Mouse (Mus musculus) liver, postnatal 0 days (tissue): ENCODE measurements around the gene Wdr76. TPM values are rescaled to one million over a fixed set of nuclear protein-coding genes. Genes with fewer than 3 reads are reported as not detected.
"Not testable (repeated sequence)": the region's sequence is repeated elsewhere in the genome, so short reads cannot be mapped to it uniquely, and the experiment has no call there.

Source experiments
- ATAC-seq: fragments of 200-750 bp; cut with Nextera tagmentation; 2 replicates; pipeline ENCODE4 v1.8.0; 2017; ENCODE audit warnings: mild to moderate bottlenecking, moderate library complexity
- DNase-seq: peaks from one replicate; pipeline ENCODE4 v3.0.0-alpha.2; 2016
- H3K27ac ChIP-seq: fragments of 300-500 bp; sonication (generic); 2 replicates; pipeline ENCODE4 v1.5.1; 2014; ENCODE audit warnings: antibody characterized with exemption, moderate library complexity, mild to moderate bottlenecking, low read depth
- H3K27me3 ChIP-seq: fragments of 300-500 bp; sonication (generic); 2 replicates; pipeline ENCODE4 v1.6.1; 2014; ENCODE audit warnings: low read length, control low read depth, mixed read lengths; ENCODE audit not compliant: insufficient read depth
- H3K36me3 ChIP-seq: fragments of 300-500 bp; sonication (generic); replicated peaks from 2 replicates; pipeline ENCODE4 v1.6.1; 2014; ENCODE audit warnings: mild to moderate bottlenecking, control low read depth, low read length, moderate library complexity, mixed read lengths; ENCODE audit not compliant: insufficient read depth
- H3K4me1 ChIP-seq: fragments of 300-500 bp; sonication (generic); 2 replicates; pipeline ENCODE4 v1.6.1; 2014; ENCODE audit warnings: antibody characterized with exemption, mild to moderate bottlenecking, control low read depth; ENCODE audit not compliant: insufficient read depth
- H3K4me2 ChIP-seq: fragments of 300-500 bp; sonication (generic); 2 replicates; pipeline ENCODE4 v1.6.1; 2014; ENCODE audit warnings: low read depth, mild to moderate bottlenecking, low read length, moderate library complexity, mixed read lengths
- H3K4me3 ChIP-seq: fragments of 300-500 bp; sonication (generic); 2 replicates; pipeline ENCODE4 v1.5.1; 2014; ENCODE audit warnings: low read depth, low read length
- H3K9ac ChIP-seq: fragments of 300-500 bp; sonication (generic); replicated peaks from 2 replicates; pipeline ENCODE4 v1.6.1; 2014; ENCODE audit warnings: mild to moderate bottlenecking, moderate library complexity
- H3K9me3 ChIP-seq: fragments of 300-500 bp; sonication (generic); 2 replicates; pipeline ENCODE4 v1.6.1; 2016; ENCODE audit warnings: mild to moderate bottlenecking, control low read depth, low read length, mixed read lengths
- CTCF ChIP-seq: sonication (generic); IDR thresholded peaks from 2 replicates; pipeline ENCODE4 v1.5.1; 2016; ENCODE audit warnings: antibody characterized with exemption, low read depth
- EP300 ChIP-seq: IDR thresholded peaks from 2 replicates; pipeline ENCODE4 v1.6.1; 2016; ENCODE audit warnings: antibody characterized with exemption, low read depth, mild to moderate bottlenecking
- WGBS: fragments of 180-500 bp; shearing (Covaris S2); extraction: QIAGEN DNeasy Blood & Tissue Kit; methylation state at CpG from one replicate; pipeline ENCODE4 v1.1.7; 2014; ENCODE audit not compliant: insufficient replicate concordance; 5-methylcytosine and 5-hydroxymethylcytosine counted together
- polyA plus RNA-seq: library from polyadenylated mRNA; unstranded; fragments of >200 nt; fragmentation: Nextera tagmentation; extraction: Ambion mirVana; gene quantifications from 2 replicates; pipeline ENCODE4 v1.2.1, GENCODE M21; 2015

Wdr76 gene
- polyA plus RNA-seq, 1 experiment from 2014 or later: 5.0 TPM

DNA sequence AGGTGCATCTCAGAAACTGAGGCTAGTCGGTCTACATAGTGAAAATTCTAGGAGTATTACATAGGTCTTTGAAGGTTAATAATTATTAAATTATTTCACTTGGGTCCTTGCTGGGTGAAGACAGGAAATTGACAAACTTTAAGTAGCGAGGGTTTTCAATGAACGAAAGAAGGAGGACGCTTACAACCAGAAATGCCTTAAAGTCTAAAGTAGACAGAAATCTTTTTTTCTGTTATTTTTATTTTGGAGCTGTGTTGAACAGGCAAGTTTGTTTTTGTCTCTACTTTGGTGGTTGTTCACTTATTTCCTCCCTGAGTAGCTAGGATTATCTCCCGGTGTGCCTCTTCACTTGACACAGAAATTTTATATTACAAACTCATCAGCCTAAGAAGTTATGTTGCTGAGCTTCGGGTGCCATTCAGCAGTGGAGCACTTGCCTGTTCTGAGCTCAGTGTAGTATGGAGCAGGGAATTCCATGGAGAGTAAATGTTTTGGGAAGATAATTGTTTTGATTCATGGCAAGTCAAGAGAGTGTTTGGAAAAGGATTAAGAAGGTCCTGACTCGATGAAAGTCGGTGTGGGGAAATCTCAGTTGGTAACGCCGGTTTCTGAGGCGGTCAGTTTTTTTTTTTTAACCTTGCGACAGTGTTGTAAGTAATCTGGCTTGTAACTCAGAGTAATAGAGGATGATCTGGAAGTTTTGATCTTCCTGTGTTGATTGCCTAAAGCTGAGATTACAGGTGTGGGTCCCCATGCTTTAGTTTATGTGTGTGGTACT, 839 bp downstream of the Wdr76 start:
- H3K9ac ChIP-seq: peak overlapping the region; percentile 53
- WGBS: 6% methylated on average over 12 of the region's 12 CpGs
- H3K4me3 ChIP-seq: peak overlapping the region; percentile 61
- H3K36me3 ChIP-seq: peaks cover 13% of the 10 kb centered on the region
- no peak for DNase-seq
- no peak for ATAC-seq
- H3K27ac ChIP-seq: peak overlapping the region; percentile 93; the same call in 1 of the 2 replicates
- TF ChIP-seq CTCF: no peak
- TF ChIP-seq EP300: no peak
- no peaks in the 10 kb centered on the region for H3K27me3 ChIP-seq
- peak overlapping the region; percentile 68 for H3K4me2 ChIP-seq
- H3K4me1 ChIP-seq: peaks cover 8% of the 10 kb centered on the region
- H3K9me3 ChIP-seq: no peaks in the 10 kb centered on the region

- WGBS: 70% methylated on average over 2 of the region's 2 CpGs
- H3K27ac ChIP-seq: no peak overlapping the region
- H3K36me3 ChIP-seq: peaks cover 13% of the 10 kb centered on the region
- H3K4me3 ChIP-seq: peak overlapping the region; percentile 61
- H3K4me2 ChIP-seq: peak overlapping the region; percentile 68
- DNase-seq (no peak), ATAC-seq (no peak)
- no peaks in the 10 kb centered on the region for H3K9me3 ChIP-seq
- TF ChIP-seq EP300 (no peak), CTCF (no peak)
- peak overlapping the region; percentile 53; the same call in 1 of the 2 replicates for H3K9ac ChIP-seq
- H3K4me1 ChIP-seq: peaks cover 8% of the 10 kb centered on the region
- H3K27me3 ChIP-seq: no peaks in the 10 kb centered on the region
Observed at GRCm38 (mm10) chr2:121507951-121508330, 1.4 kb downstream of the Wdr76 start.

DNA sequence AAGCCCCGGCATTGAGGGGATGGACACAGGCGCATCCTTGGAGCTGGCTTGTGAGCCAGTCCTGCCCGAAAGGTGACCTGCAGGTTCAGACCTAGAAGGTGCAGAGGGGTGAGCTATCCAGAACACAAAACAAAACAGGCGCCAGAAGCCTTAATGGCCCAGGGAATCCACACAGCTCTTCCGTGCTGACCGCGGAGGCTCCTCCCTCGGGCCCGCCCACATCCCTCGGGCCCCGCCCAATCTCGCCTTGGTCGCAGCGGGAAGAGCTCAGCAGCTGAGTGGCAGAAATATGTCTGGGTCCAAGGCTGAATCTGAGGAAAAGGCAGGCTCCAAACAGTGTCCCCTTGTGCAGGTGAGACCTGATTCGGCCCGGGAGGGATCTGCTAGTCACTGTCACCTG, 3.1 kb downstream of the Wdr76 start:
- Histone ChIP-seq H3K27me3 (no peaks in the 10 kb centered on the region), H3K36me3 (peaks cover 17% of the 10 kb centered on the region), H3K4me1 (peaks cover 8% of the 10 kb centered on the region), H3K4me3 (peak overlapping the region; percentile 42), H3K9ac (peak overlapping the region; percentile 49; the same call in 1 of the 2 replicates), H3K4me2 (peak overlapping the region; percentile 67), H3K9me3 (no peaks in the 10 kb centered on the region), H3K27ac (no peak overlapping the region)
- DNase-seq (peak; percentile 83), ATAC-seq (peak; percentile 47)
- WGBS: 36% methylated on average over 16 of the region's 16 CpGs
- TF ChIP-seq CTCF: no peak
- TF ChIP-seq EP300: no peak

DNA sequence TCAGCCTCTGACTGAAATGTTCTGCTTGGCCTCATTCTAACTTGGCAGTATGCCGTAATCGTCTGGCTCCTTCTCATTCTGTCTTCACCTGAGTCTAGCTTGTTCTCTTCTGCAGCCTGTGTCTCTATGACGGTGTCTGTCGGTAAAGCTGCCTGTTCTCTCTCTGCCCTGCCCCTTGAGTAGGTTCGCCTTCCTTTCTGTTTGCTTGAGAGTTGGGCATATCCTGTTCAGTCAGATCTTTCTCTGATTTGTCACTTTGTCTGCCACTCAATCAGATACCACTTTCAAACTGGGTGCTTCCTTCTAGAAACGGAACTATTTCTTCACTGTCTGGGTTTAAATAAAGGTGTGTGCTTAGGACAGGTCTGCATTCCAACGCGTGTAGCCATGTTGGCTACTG, 4.9 kb downstream of the Wdr76 start:
- Histone ChIP-seq H3K4me2 (no peak overlapping the region), H3K9ac (no peak overlapping the region), H3K4me3 (no peak overlapping the region), H3K4me1 (peaks cover 8% of the 10 kb centered on the region), H3K27ac (no peak overlapping the region), H3K36me3 (peaks cover 21% of the 10 kb centered on the region), H3K27me3 (no peaks in the 10 kb centered on the region), H3K9me3 (no peaks in the 10 kb centered on the region)
- no peak for ATAC-seq
- 90% methylated on average over 8 of the region's 8 CpGs for WGBS
- DNase-seq: no peak
- TF ChIP-seq EP300: no peak
- TF ChIP-seq CTCF: no peak

DNA sequence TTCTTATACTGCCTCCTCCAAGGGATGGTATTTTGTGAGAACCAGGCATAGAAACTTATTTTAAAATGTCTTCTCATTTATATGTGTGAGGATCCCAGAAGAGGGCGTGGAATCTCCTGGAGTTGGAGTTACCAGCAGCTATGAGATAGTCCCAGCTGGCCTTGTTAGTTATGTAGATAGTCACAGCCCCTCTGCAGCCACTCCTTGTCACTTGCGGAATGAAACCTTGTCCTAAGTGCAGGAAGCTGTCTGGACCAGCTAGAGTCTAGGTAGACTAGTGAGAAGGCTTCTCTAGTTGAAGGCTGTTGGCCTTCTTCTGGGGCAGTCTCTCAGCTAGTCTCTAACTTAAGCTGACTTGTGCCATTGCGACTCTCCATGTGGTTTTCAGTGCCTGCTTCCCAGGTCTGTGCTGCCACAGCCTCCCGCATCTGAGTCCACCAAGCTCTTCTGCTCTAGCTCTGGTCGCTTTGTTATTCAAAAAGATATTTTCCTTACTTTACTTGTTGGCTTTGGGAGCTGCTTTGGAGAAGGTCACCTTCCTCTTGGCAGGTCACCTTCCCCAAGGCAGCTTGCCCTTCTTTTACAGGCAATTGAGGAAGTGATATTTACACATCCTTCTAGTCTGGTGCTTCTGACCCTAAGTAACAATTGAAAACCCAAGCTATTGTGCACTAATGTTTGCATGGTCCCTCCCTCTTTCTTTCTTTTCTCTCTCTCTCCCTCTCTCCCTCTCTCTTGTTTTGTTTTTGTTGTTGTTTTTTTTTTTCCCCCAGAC, 6.7 kb downstream of the Wdr76 start:
- 85% methylated on average over 4 of the region's 5 CpGs for WGBS
- peaks cover 32% of the 10 kb centered on the region for H3K36me3 ChIP-seq
- H3K27ac ChIP-seq, H3K27me3 ChIP-seq, H3K4me2 ChIP-seq, H3K4me1 ChIP-seq, DNase-seq, ATAC-seq, H3K4me3 ChIP-seq, H3K9ac ChIP-seq, H3K9me3 ChIP-seq: not testable (repeated sequence)

DNA sequence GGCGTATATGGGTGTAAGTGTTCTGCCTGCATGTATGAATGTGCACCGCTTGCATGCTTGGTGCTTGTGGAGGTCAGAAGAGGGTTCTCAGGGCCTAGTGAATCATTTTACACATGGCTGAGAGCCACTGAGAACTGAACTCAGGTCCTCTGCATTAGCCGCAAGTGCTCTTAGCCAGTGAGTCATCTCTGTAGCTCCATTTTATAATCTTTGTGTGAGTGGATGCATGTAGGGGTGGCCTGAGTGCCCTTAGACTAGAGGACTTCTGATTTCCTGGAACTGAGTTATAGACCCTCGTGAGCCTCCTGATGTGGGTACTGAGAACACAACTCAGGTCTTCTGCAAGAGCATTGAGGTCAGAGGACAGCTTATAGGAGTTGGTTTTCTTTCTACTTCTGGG, 7.7 kb downstream of the Wdr76 start:
- H3K36me3 ChIP-seq: peaks cover 37% of the 10 kb centered on the region
- H3K27ac ChIP-seq: no peak overlapping the region
- TF ChIP-seq CTCF (no peak), EP300 (no peak)
- WGBS: 93% methylated on average over 4 of the region's 4 CpGs
- H3K27me3 ChIP-seq: no peaks in the 10 kb centered on the region
- no peaks in the 10 kb centered on the region for H3K9me3 ChIP-seq
- no peak overlapping the region for H3K4me2 ChIP-seq
- DNase-seq (no peak), ATAC-seq (no peak)
- H3K4me1 ChIP-seq: peaks cover 3% of the 10 kb centered on the region; the same call in 1 of the 2 replicates
- no peak overlapping the region for H3K9ac ChIP-seq
- no peak overlapping the region for H3K4me3 ChIP-seq
